Mouse (Mus musculus): ENCODE measurements around the gene Arhgap45.

DNA sequence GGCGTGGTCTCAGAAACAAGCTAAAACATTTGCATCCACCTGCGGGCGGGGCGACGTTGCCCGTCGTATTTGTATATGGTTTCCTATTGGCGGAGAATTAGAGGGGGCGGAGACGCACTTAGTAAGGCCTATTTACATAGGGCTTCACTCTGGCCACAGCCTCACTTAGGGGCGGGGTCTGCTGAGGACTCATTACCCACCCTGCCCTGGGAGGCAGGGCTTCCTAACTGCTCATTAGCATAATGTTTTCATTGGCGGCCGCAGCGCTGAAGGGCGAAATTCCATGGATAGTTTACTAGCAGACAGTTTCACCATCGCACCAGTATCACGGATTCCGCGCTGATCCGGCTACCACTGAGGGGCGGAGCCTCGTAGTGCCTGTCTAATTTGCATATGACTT, 31.6 kb upstream of the Arhgap45 start:
- no peak; the same call in 1 of the 2 replicates for TF ChIP-seq CTCF (IDR thresholded peaks at IDR 0.05; ENCODE audit: low read depth)
- no peak for TF ChIP-seq EP300 (IDR thresholded peaks at IDR 0.05; ENCODE audit: low read depth)

All from liver, embryonic 14.5 days (tissue).